Mouse (Mus musculus) intestine, embryonic 14.5 days (tissue): ENCODE data around the gene Ralgps2. TPM values are rescaled to one million over a fixed set of nuclear protein-coding genes. Genes with fewer than 3 reads are reported as not detected.

Experiments used
- ATAC-seq: fragments of 200-750 bp; cut with Nextera tagmentation; replicated peaks from 2 replicates; pipeline ENCODE4 v1.8.0; 2017; ENCODE audit warnings: low read depth, moderate number of reproducible peaks, moderate TSS enrichment, moderate library complexity; ENCODE audit not compliant: low FRiP score, low TSS enrichment
- DNase-seq: peaks from one replicate; pipeline ENCODE4 v3.0.0-alpha.2; 2018; ENCODE audit warnings: low spot score
- H3K27ac ChIP-seq: fragments of 300-500 bp; sonication (generic); 2 replicates; pipeline ENCODE4 v1.5.1; 2014; ENCODE audit warnings: low read depth, mild to moderate bottlenecking, control low read depth
- H3K27me3 ChIP-seq: fragments of 300-500 bp; sonication (generic); replicated peaks from 2 replicates; pipeline ENCODE4 v1.6.1; 2014; ENCODE audit warnings: low read length, control low read depth; ENCODE audit not compliant: control insufficient read depth, insufficient read depth
- H3K36me3 ChIP-seq: fragments of 300-500 bp; sonication (generic); 2 replicates; pipeline ENCODE4 v1.6.1; 2014; ENCODE audit warnings: low read length, control low read depth; ENCODE audit not compliant: control insufficient read depth, insufficient read depth
- H3K4me1 ChIP-seq: fragments of 300-500 bp; sonication (generic); replicated peaks from 2 replicates; pipeline ENCODE4 v1.6.1; 2014; ENCODE audit warnings: low read length, control low read depth, mixed read lengths; ENCODE audit not compliant: control insufficient read depth, insufficient read depth
- H3K4me2 ChIP-seq: fragments of 300-500 bp; sonication (generic); 2 replicates; pipeline ENCODE4 v1.6.1; 2014; ENCODE audit warnings: low read length
- H3K4me3 ChIP-seq: fragments of 300-500 bp; sonication (generic); 2 replicates; pipeline ENCODE4 v1.5.1; 2014; ENCODE audit warnings: low read depth, low read length, control low read depth, mixed read lengths
- H3K9ac ChIP-seq: fragments of 300-500 bp; sonication (generic); 2 replicates; pipeline ENCODE4 v1.6.1; 2014; ENCODE audit warnings: mild to moderate bottlenecking, low read length
- H3K9me3 ChIP-seq: fragments of 300-500 bp; sonication (generic); 2 replicates; pipeline ENCODE4 v1.6.1; 2016; ENCODE audit warnings: low read length, control low read depth; ENCODE audit not compliant: control insufficient read depth
- WGBS: fragments of 180-500 bp; shearing (Covaris S2); extraction: QIAGEN DNeasy Blood & Tissue Kit; methylation state at CpG from one replicate; pipeline ENCODE4 v1.1.7; 2014; 5-methylcytosine and 5-hydroxymethylcytosine counted together
- polyA plus RNA-seq: library from polyadenylated mRNA; unstranded; fragments of >200 nt; fragmentation: Nextera tagmentation; extraction: Ambion mirVana; gene quantifications from 2 replicates; pipeline ENCODE4 v1.2.1, GENCODE M21; 2014

The Ralgps2 gene
- polyA plus RNA-seq, 1 experiment from 2014 or later: 36.4 TPM

GRCm38 (mm10) chr1:156905660-156906059 lies 33.8 kb downstream of the Ralgps2 start:
- WGBS: 79% methylated on average over 2 of the region's 2 CpGs

GRCm38 (mm10) chr1:156903899-156904298 lies 35.5 kb downstream of the Ralgps2 start:
- no peak overlapping the region for H3K27ac ChIP-seq
- H3K4me2 ChIP-seq: no peak overlapping the region
- no peaks in the 10 kb centered on the region for H3K9me3 ChIP-seq
- DNase-seq: no peak
- H3K9ac ChIP-seq: no peak overlapping the region
- no peak overlapping the region for H3K4me3 ChIP-seq
- H3K4me1 ChIP-seq: no peaks in the 10 kb centered on the region
- no peak for ATAC-seq
- peaks cover 11% of the 10 kb centered on the region for H3K36me3 ChIP-seq
- WGBS: 90% methylated on average over 3 of the region's 3 CpGs
- no peaks in the 10 kb centered on the region for H3K27me3 ChIP-seq

More at GRCm38 (mm10) chr1:156905660-156906059, 33.8 kb downstream of the Ralgps2 start:
- Histone ChIP-seq H3K27ac (no peak overlapping the region), H3K36me3 (peaks cover 11% of the 10 kb centered on the region), H3K4me1 (no peaks in the 10 kb centered on the region), H3K27me3 (no peaks in the 10 kb centered on the region), H3K9ac (no peak overlapping the region), H3K4me3 (no peak overlapping the region), H3K9me3 (no peaks in the 10 kb centered on the region), H3K4me2 (no peak overlapping the region)
- DNase-seq (no peak), ATAC-seq (no peak)

- Histone ChIP-seq H3K9ac (no peak overlapping the region), H3K9me3 (no peaks in the 10 kb centered on the region), H3K27ac (no peak overlapping the region), H3K27me3 (no peaks in the 10 kb centered on the region), H3K36me3 (peaks cover 5% of the 10 kb centered on the region), H3K4me3 (no peak overlapping the region), H3K4me1 (no peaks in the 10 kb centered on the region), H3K4me2 (no peak overlapping the region)
- 91% methylated on average over 6 of the region's 6 CpGs for WGBS
- no peak for DNase-seq
- ATAC-seq: no peak
Measured at GRCm38 (mm10) chr1:156901689-156902088, 37.7 kb downstream of the Ralgps2 start.

- H3K4me2 ChIP-seq: no peak overlapping the region
- no peak overlapping the region for H3K27ac ChIP-seq
- H3K27me3 ChIP-seq: no peaks in the 10 kb centered on the region
- no peaks in the 10 kb centered on the region for H3K4me1 ChIP-seq
- H3K4me3 ChIP-seq: no peak overlapping the region
- DNase-seq: no peak
- WGBS: 93% methylated on average over 4 of the region's 4 CpGs
- peaks cover 9% of the 10 kb centered on the region for H3K36me3 ChIP-seq
- ATAC-seq: no peak
- no peaks in the 10 kb centered on the region for H3K9me3 ChIP-seq
- H3K9ac ChIP-seq: no peak overlapping the region
Measured at GRCm38 (mm10) chr1:156891561-156891960, 47.9 kb downstream of the Ralgps2 start.

- ATAC-seq: no peak
- H3K27me3 ChIP-seq: no peaks in the 10 kb centered on the region
- H3K27ac ChIP-seq: no peak overlapping the region
Measured at GRCm38 (mm10) chr1:156888830-156889229, 50.6 kb downstream of the Ralgps2 start.

GRCm38 (mm10) chr1:156885879-156886278 lies 53.5 kb downstream of the Ralgps2 start:
- H3K27me3 ChIP-seq: no peaks in the 10 kb centered on the region
- H3K36me3 ChIP-seq: peaks cover 9% of the 10 kb centered on the region
- no peak overlapping the region for H3K4me2 ChIP-seq
- H3K27ac ChIP-seq: no peak overlapping the region
- 85% methylated on average over 2 of the region's 2 CpGs for WGBS
- no peak for DNase-seq
- no peak overlapping the region for H3K9ac ChIP-seq
- H3K4me1 ChIP-seq: no peaks in the 10 kb centered on the region
- no peak overlapping the region for H3K4me3 ChIP-seq
- no peak for ATAC-seq
- H3K9me3 ChIP-seq: no peaks in the 10 kb centered on the region

More at GRCm38 (mm10) chr1:156888830-156889229, 50.6 kb downstream of the Ralgps2 start:
- WGBS: 87% methylated on average over 4 of the region's 4 CpGs
- no peak for DNase-seq
- no peak overlapping the region for H3K4me2 ChIP-seq
- no peak overlapping the region for H3K4me3 ChIP-seq
- peaks cover 9% of the 10 kb centered on the region for H3K36me3 ChIP-seq
- no peak overlapping the region for H3K9ac ChIP-seq
- no peaks in the 10 kb centered on the region for H3K9me3 ChIP-seq
- no peaks in the 10 kb centered on the region for H3K4me1 ChIP-seq

- no peak for ATAC-seq
- Histone ChIP-seq H3K36me3 (peaks cover 9% of the 10 kb centered on the region), H3K4me3 (no peak overlapping the region), H3K4me2 (no peak overlapping the region), H3K27me3 (no peaks in the 10 kb centered on the region), H3K27ac (no peak overlapping the region), H3K9me3 (no peaks in the 10 kb centered on the region), H3K9ac (no peak overlapping the region), H3K4me1 (no peaks in the 10 kb centered on the region)
- 71% methylated on average over 2 of the region's 2 CpGs for WGBS
- no peak for DNase-seq
Measured at GRCm38 (mm10) chr1:156884782-156885181, 54.6 kb downstream of the Ralgps2 start.

- Histone ChIP-seq H3K4me2 (no peak overlapping the region), H3K27ac (no peak overlapping the region), H3K4me3 (no peak overlapping the region), H3K9me3 (no peaks in the 10 kb centered on the region), H3K36me3 (no peaks in the 10 kb centered on the region), H3K27me3 (no peaks in the 10 kb centered on the region), H3K9ac (no peak overlapping the region), H3K4me1 (no peaks in the 10 kb centered on the region)
- ATAC-seq (no peak), DNase-seq (no peak)
- WGBS: 86% methylated on average over 4 of the region's 4 CpGs
Measured at GRCm38 (mm10) chr1:156870616-156871015, 68.8 kb downstream of the Ralgps2 start.

- Histone ChIP-seq H3K27ac (no peak overlapping the region), H3K27me3 (no peaks in the 10 kb centered on the region), H3K4me3 (no peak overlapping the region), H3K9me3 (no peaks in the 10 kb centered on the region), H3K4me2 (no peak overlapping the region), H3K4me1 (no peaks in the 10 kb centered on the region), H3K9ac (no peak overlapping the region), H3K36me3 (no peaks in the 10 kb centered on the region)
- DNase-seq: no peak
- ATAC-seq: no peak
- 86% methylated on average over 5 of the region's 5 CpGs for WGBS
Measured at GRCm38 (mm10) chr1:156870028-156870427, 69.4 kb downstream of the Ralgps2 start.
